Mouse (Mus musculus): ENCODE measurements around the gene Olfr1316. TPM values are rescaled to one million over a fixed set of nuclear protein-coding genes. Genes with fewer than 3 reads are reported as not detected.

Olfr1316 gene
- not detected in 2 replicates for polyA plus RNA-seq (2015; fragmentation: Nextera tagmentation; extraction: Ambion mirVana)

- Histone ChIP-seq H3K27ac (no peak within 1 kb of the TSS), H3K36me3 (replicated peaks) (no peaks in the 10 kb centered on the region), H3K9me3 (no peaks in the 10 kb centered on the region), H3K4me1 (no peaks in the 10 kb centered on the region), H3K4me2 (no peak within 1 kb of the TSS), H3K9ac (no peak within 1 kb of the TSS), H3K27me3 (replicated peaks) (no peaks in the 10 kb centered on the region), H3K4me3 (no peak within 1 kb of the TSS)
- ATAC-seq (replicated peaks), result no peak
- WGBS, result 92% methylated on average over 2 of the region's 2 CpGs
These were observed at the start of gene Olfr1316 for GRCm38 (mm10) chr2:112134877-112135276. Gene Olfr1316 (minus strand): TSS chr2:112134977.

DNA sequence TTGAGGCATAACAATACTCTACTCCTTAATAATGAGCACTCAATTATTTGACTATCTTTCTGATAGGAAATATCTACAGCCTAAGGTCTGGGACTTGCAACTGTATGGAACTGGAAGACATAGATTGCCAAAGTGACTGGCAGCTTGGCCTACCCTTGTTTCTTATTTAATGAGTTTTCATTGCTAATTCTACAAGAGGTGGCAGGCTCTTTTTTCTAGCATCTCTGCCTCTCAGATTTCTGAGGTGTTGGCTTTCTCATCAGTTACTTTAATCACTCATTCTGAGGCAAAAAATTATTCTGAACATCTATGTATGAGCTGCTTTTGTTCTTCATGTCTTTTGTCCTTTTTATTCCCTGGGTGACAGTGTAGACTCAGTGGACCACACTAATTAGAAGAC lies 19.1 kb upstream of the Olfr1316 start, which contains the start of gene Olfr1318:
Olfr1318 (plus strand) TSS at position 301 of the 400 bp plus-strand sequence.
- Histone ChIP-seq H3K4me1 (no peaks in the 10 kb centered on the region), H3K4me2 (no peak within 1 kb of the TSS), H3K9me3 (no peaks in the 10 kb centered on the region), H3K36me3 (replicated peaks) (no peaks in the 10 kb centered on the region), H3K27ac (no peak within 1 kb of the TSS), H3K27me3 (replicated peaks) (no peaks in the 10 kb centered on the region), H3K4me3 (no peak within 1 kb of the TSS), H3K9ac (no peak within 1 kb of the TSS)
- ATAC-seq (replicated peaks), result no peak

- H3K4me3 ChIP-seq, result no peak within 1 kb of the TSS
- WGBS, result 83% methylated on average over 2 of the region's 2 CpGs
- no peak within 1 kb of the TSS for H3K4me2 ChIP-seq
- H3K9me3 ChIP-seq, result no peaks in the 10 kb centered on the region
- H3K36me3 ChIP-seq (replicated peaks), result no peaks in the 10 kb centered on the region
- no peak within 1 kb of the TSS for H3K9ac ChIP-seq
- no peaks in the 10 kb centered on the region for H3K4me1 ChIP-seq
- ATAC-seq (replicated peaks), result no peak
- no peaks in the 10 kb centered on the region for H3K27me3 ChIP-seq (replicated peaks)
- no peak within 1 kb of the TSS for H3K27ac ChIP-seq
These were observed 5.3 kb upstream of the Olfr1316 start, which contains the start of gene Olfr1317 for GRCm38 (mm10) chr2:112140029-112140428. Gene Olfr1317 (plus strand): TSS chr2:112140329.

DNA sequence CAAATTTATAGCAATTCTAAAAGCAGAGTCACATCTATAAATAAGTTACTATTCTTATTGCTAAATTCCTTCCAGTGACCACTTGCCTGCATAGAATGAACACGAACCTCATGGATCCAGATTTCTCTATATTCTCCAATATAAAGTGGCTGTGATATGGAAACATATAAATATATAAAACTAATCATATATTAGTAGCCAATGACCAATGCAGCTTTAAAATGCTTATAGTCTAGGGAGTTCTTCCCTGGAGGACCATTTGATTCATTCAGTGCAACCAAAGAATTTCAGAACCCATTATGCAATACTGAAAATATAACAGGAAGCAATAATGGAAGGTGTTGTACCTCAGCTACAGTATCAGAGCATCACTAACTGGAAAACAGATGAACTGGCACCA lies 19.4 kb downstream of the Olfr1316 start, which contains the start of gene Olfr1315-ps1:
Olfr1315-ps1 (minus strand) TSS at position 101 of the 400 bp plus-strand sequence.
- Histone ChIP-seq H3K4me3 (no peak within 1 kb of the TSS), H3K27ac (no peak within 1 kb of the TSS), H3K27me3 (replicated peaks) (no peaks in the 10 kb centered on the region), H3K4me1 (no peaks in the 10 kb centered on the region), H3K9me3 (no peaks in the 10 kb centered on the region), H3K4me2 (no peak within 1 kb of the TSS), H3K36me3 (replicated peaks) (no peaks in the 10 kb centered on the region), H3K9ac (no peak within 1 kb of the TSS)
- ATAC-seq (replicated peaks), result no peak
- 81% methylated on average over 1 of the region's 1 CpGs for WGBS

GRCm38 (mm10) chr2:112096681-112097080 lies 38.1 kb downstream of the Olfr1316 start, which contains the start of gene Olfr1314:
Gene Olfr1314 (minus strand): TSS chr2:112096781.
- Histone ChIP-seq H3K4me1 (no peaks in the 10 kb centered on the region), H3K4me3 (no peak within 1 kb of the TSS), H3K9ac (no peak within 1 kb of the TSS), H3K27ac (no peak within 1 kb of the TSS), H3K27me3 (replicated peaks) (no peaks in the 10 kb centered on the region), H3K9me3 (no peaks in the 10 kb centered on the region), H3K4me2 (no peak within 1 kb of the TSS), H3K36me3 (replicated peaks) (no peaks in the 10 kb centered on the region)
- no peak for ATAC-seq (replicated peaks)

GRCm38 (mm10) chr2:112077743-112078142 lies 57.0 kb downstream of the Olfr1316 start, which contains the start of gene Olfr1313:
Gene Olfr1313 (minus strand): TSS chr2:112077843.
- H3K9me3 ChIP-seq, result no peaks in the 10 kb centered on the region
- no peak within 1 kb of the TSS for H3K9ac ChIP-seq
- H3K4me1 ChIP-seq, result no peaks in the 10 kb centered on the region
- H3K27me3 ChIP-seq (replicated peaks), result no peaks in the 10 kb centered on the region
- ATAC-seq (replicated peaks), result no peak
- H3K36me3 ChIP-seq (replicated peaks), result no peaks in the 10 kb centered on the region
- H3K4me3 ChIP-seq, result no peak within 1 kb of the TSS
- H3K4me2 ChIP-seq, result no peak within 1 kb of the TSS
- H3K27ac ChIP-seq, result no peak within 1 kb of the TSS

Other genes starting within 250 kb of the Olfr1316 start
- not detected in 2 replicates for gene Olfr1306, start 218.7 kb downstream of the Olfr1316 start, polyA plus RNA-seq (2015; fragmentation: Nextera tagmentation; extraction: Ambion mirVana)
- gene Olfr1307, start 185.5 kb downstream of the Olfr1316 start, polyA plus RNA-seq (2015; fragmentation: Nextera tagmentation; extraction: Ambion mirVana), result 0.01 TPM in 1 of 2 replicates, not detected in the other
- gene Olfr1308, start 170.0 kb downstream of the Olfr1316 start, polyA plus RNA-seq (2015; fragmentation: Nextera tagmentation; extraction: Ambion mirVana), result not detected in 2 replicates
- gene Olfr1309, start 144.7 kb downstream of the Olfr1316 start, polyA plus RNA-seq (2015; fragmentation: Nextera tagmentation; extraction: Ambion mirVana), result not detected in 2 replicates
- not detected in 2 replicates for gene Olfr1310, start 122.3 kb downstream of the Olfr1316 start, polyA plus RNA-seq (2015; fragmentation: Nextera tagmentation; extraction: Ambion mirVana)
- gene Olfr1311, start 110.6 kb downstream of the Olfr1316 start, polyA plus RNA-seq (2015; fragmentation: Nextera tagmentation; extraction: Ambion mirVana), result not detected in 2 replicates
- not detected in 2 replicates for gene Olfr1312, start 84.7 kb downstream of the Olfr1316 start, polyA plus RNA-seq (2015; fragmentation: Nextera tagmentation; extraction: Ambion mirVana)
- not detected in 2 replicates for gene Olfr1313, start 57.1 kb downstream of the Olfr1316 start, polyA plus RNA-seq (2015; fragmentation: Nextera tagmentation; extraction: Ambion mirVana)
- gene Olfr1314, start 38.2 kb downstream of the Olfr1316 start, polyA plus RNA-seq (2015; fragmentation: Nextera tagmentation; extraction: Ambion mirVana), result not detected in 2 replicates
- gene Olfr1315-ps1, start 19.5 kb downstream of the Olfr1316 start, polyA plus RNA-seq (2015; fragmentation: Nextera tagmentation; extraction: Ambion mirVana), result not detected in 2 replicates
- not detected in 2 replicates for gene Olfr1317, start 5.4 kb upstream of the Olfr1316 start, polyA plus RNA-seq (2015; fragmentation: Nextera tagmentation; extraction: Ambion mirVana)
- gene Olfr1318, start 19.2 kb upstream of the Olfr1316 start, polyA plus RNA-seq (2015; fragmentation: Nextera tagmentation; extraction: Ambion mirVana), result not detected in 2 replicates
- 21.9 and 26.0 TPM in 2 replicates for gene Lpcat4, start 104.5 kb upstream of the Olfr1316 start, polyA plus RNA-seq (2015; fragmentation: Nextera tagmentation; extraction: Ambion mirVana)
- not detected in 2 replicates for gene Nutm1, start 124.3 kb upstream of the Olfr1316 start, polyA plus RNA-seq (2015; fragmentation: Nextera tagmentation; extraction: Ambion mirVana)
- 153 and 158 TPM in 2 replicates for gene Nop10, start 126.9 kb upstream of the Olfr1316 start, polyA plus RNA-seq (2015; fragmentation: Nextera tagmentation; extraction: Ambion mirVana)
- 19.4 and 21.2 TPM in 2 replicates for gene Slc12a6, start 130.8 kb upstream of the Olfr1316 start, polyA plus RNA-seq (2015; fragmentation: Nextera tagmentation; extraction: Ambion mirVana)
- not detected in 2 replicates for gene Gm21985, start 131.3 kb upstream of the Olfr1316 start, polyA plus RNA-seq (2015; fragmentation: Nextera tagmentation; extraction: Ambion mirVana)
- gene Emc4, start 233.1 kb upstream of the Olfr1316 start, polyA plus RNA-seq (2015; fragmentation: Nextera tagmentation; extraction: Ambion mirVana), result 175 and 188 TPM in 2 replicates
- gene Katnbl1, start 244.2 kb upstream of the Olfr1316 start, polyA plus RNA-seq (2015; fragmentation: Nextera tagmentation; extraction: Ambion mirVana), result 27.9 and 28.0 TPM in 2 replicates